Mouse (Mus musculus) lung, adult 18-20 months (tissue): Measurements from ENCODE around the gene Sympk.
"Not testable (repeated sequence)": the region's sequence is repeated elsewhere in the genome, so short reads cannot be mapped to it uniquely, and the experiment has no call there.

Source experiments
- DNase-seq, 2 experiments: peaks; one replicate each; pipeline ENCODE4 v3.0.0; 2022; ENCODE audit warnings: mixed read lengths in 2 of 2

Sympk gene

GRCm38 (mm10) chr7:19052345-19053135, 28.4 kb downstream of the Sympk start:
- no peak for DNase-seq

GRCm38 (mm10) chr7:19053136-19053532, 29.0 kb downstream of the Sympk start:
- DNase-seq = no peak

- no peak for DNase-seq
These were observed 30.0 kb downstream of the Sympk start, which contains the start of gene Rsph6a for GRCm38 (mm10) chr7:19054047-19054776. Rsph6a (plus strand) TSS chr7:19054690.

- DNase-seq = no peak
These were observed 30.6 kb downstream of the Sympk start for GRCm38 (mm10) chr7:19054777-19055076.

- DNase-seq = no peak
These were observed 30.9 kb downstream of the Sympk start for GRCm38 (mm10) chr7:19055108-19055507.

- no peak for DNase-seq
These were observed 33.2 kb downstream of the Sympk start for GRCm38 (mm10) chr7:19057405-19057804.

GRCm38 (mm10) chr7:19065896-19066295, 41.7 kb downstream of the Sympk start:
- no peak for DNase-seq

GRCm38 (mm10) chr7:19067063-19067462, 42.9 kb downstream of the Sympk start:
- DNase-seq = no peak

- DNase-seq = no peak
These were observed 43.8 kb downstream of the Sympk start for GRCm38 (mm10) chr7:19067935-19068334.

GRCm38 (mm10) chr7:19068707-19069106, 44.5 kb downstream of the Sympk start:
- peak; percentile 64 to 69 for DNase-seq

- DNase-seq = no peak
These were observed 45.3 kb downstream of the Sympk start for GRCm38 (mm10) chr7:19069500-19069899.

- DNase-seq = not testable (repeated sequence)
These were observed 46.8 kb downstream of the Sympk start for GRCm38 (mm10) chr7:19071024-19071423.

GRCm38 (mm10) chr7:19073504-19073903, 49.3 kb downstream of the Sympk start:
- DNase-seq = no peak

GRCm38 (mm10) chr7:19074494-19074893, 50.3 kb downstream of the Sympk start:
- no peak for DNase-seq

GRCm38 (mm10) chr7:19075231-19075630, 51.1 kb downstream of the Sympk start:
- no peak for DNase-seq

- DNase-seq = peak; percentile 96 to 97
These were observed 51.8 kb downstream of the Sympk start, which contains the start of gene Dmwd for GRCm38 (mm10) chr7:19075723-19076585. Dmwd (plus strand) TSS chr7:19076227.

- DNase-seq = no peak
These were observed 52.4 kb downstream of the Sympk start for GRCm38 (mm10) chr7:19076586-19076991.

- peak; percentile 51 to 71 for DNase-seq
These were observed 53.6 kb downstream of the Sympk start for GRCm38 (mm10) chr7:19077761-19078160.

- DNase-seq = no peak
These were observed 54.6 kb downstream of the Sympk start for GRCm38 (mm10) chr7:19078732-19079131.

- no peak for DNase-seq
These were observed 56.3 kb downstream of the Sympk start for GRCm38 (mm10) chr7:19080451-19080950.

GRCm38 (mm10) chr7:19082171-19082570, 58.0 kb downstream of the Sympk start:
- DNase-seq = no peak

GRCm38 (mm10) chr7:19083096-19083495, 58.9 kb downstream of the Sympk start:
- DNase-seq = peak; percentile 48 to 52

- DNase-seq = no peak
These were observed 59.5 kb downstream of the Sympk start, which contains the start of gene Dmpk for GRCm38 (mm10) chr7:19083701-19084100. Dmpk (plus strand) TSS chr7:19083849.
